Mouse (Mus musculus) left cerebral cortex, postnatal 14 days (tissue): ENCODE results near the gene Acot13. TPM values are rescaled to one million over a fixed set of nuclear protein-coding genes. Genes with fewer than 3 reads are reported as not detected.
A peak's percentile ranks its signal among the peaks of the same experiment; 100 is the strongest.
"Not testable (repeated sequence)": the region's sequence is repeated elsewhere in the genome, so short reads cannot be mapped to it uniquely, and the experiment has no call there.

Experiments used
- DNase-seq, 2 experiments: peaks; one replicate each; pipeline ENCODE4 v3.0.0; 2021 to 2022; ENCODE audit warnings: low spot score in 2 of 2, mixed read lengths in 1 of 2
- intact Hi-C: fragments of 180-260 bp; cut with DNase I; formaldehyde crosslinking; loops from one replicate; pipeline ENCODE4 v1.15.1; 2025
- long read RNA-seq, 2 experiments: library from polyadenylated mRNA; stranded (forward); transcript quantifications; one replicate each; pipeline ENCODE4 v2.0.0; 2021
- total RNA-seq, 2 experiments: library from RNA; stranded (reverse); gene quantifications; 2 replicates each; pipeline ENCODE4 v1.2.3; 2021

The Acot13 gene
- 10 to 100 TPM; 66.2 to 71.8 TPM for total RNA-seq
- long read RNA-seq, experiment 1, transcript Acot13-201 (3 exons, 721 nt) = major isoform, 45 of 64 reads
- long read RNA-seq, experiment 1, partial matches to known transcripts = 15 of 64 reads
- long read RNA-seq, experiment 1, other reads (novel, unspliced or antisense) = 4 of 64 reads
- long read RNA-seq, experiment 2, transcript Acot13-201 (3 exons, 721 nt) = major isoform, 38 of 45 reads
- long read RNA-seq, experiment 2, partial matches to known transcripts = 5 of 45 reads
- long read RNA-seq, experiment 2, other reads (novel, unspliced or antisense) = 2 of 45 reads

DNA sequence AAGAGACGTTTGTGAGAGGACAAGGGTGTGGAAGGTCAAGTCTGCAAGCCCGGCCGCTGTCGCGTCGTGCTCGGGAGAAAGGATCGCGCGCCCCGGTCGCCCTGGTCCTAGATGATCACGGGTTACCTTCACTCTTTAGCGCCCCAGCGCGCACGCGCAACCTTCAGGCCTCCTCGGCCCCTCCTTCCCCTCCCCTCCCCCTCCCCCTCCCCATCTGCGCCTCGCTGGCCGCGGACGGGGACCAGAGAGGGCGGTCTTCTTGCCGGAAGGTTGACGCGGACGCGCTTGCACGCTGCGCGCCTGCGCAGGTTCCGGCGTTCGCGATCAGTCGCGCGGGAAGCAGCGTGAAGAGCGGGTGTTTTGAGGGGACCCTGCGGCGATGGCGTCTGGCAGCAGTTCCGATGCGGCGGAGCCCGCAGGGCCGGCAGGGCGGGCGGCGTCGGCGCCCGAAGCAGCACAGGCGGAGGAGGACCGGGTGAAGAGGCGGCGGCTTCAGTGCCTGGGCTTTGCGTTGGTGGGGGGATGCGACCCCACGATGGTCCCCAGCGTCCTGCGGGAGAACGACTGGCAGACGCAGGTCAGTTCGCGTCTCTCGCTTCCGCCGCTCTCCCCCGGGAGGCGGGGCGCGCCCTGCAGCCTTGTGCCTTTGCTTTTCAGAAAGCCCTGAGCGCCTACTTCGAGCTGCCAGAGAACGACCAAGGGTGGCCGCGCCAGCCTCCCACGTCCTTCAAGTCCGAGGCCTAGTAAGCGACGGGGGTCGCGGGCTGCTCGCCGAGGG is at the start of gene Acot13, which contains the start of gene Tdp2:
Gene Acot13 (minus strand): TSS at position 188 of the 778 bp plus-strand sequence.
Gene Tdp2 (plus strand): TSS at position 327 of the 778 bp plus-strand sequence.
- intact Hi-C loops = loop anchor here (2.0 kb wide), 1 partner anchor 31 kb away; the partner anchor contains the start of gene BC005537
- peak; percentile 94 to 95 for DNase-seq

DNA sequence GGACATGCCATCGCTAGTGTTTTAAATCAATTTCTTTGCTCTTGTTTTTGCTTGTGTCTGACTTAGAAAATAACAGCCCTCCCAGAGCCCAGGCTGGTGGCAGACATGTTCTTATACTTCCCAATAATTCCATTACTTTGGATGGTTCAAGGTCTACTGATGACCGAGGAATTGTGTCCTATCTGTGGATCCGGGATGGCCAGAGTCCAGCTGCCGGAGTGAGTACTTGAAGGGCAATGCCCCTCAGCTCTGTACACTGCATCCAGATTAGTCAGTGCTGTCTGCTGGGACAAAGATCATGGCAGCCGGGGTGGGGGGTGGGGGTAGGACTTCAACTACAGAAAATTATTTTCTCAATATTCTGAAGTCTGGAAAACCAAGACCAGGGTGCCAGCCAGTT is 49.4 kb upstream of the Acot13 start:
- intact Hi-C loops = no loop called here
- no peak for DNase-seq

DNA sequence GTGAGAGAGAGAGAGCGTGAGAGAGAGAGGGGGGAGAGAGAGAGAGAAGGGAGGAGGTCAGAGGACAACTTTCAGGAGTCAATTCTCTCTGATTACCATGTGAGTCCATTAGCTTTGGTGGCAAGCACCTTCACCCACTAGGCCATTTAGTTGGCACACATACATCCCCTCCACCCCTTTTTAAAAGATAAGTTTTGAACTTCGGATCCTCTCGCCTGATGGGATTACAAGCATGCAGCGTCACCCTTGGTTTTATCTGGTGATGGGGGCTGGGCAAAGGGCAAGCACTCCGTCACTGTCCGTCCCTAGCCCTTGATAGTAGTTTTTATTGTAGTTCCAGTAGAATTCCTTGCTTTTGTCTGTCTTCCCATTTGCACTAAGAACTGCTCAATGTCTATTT is 48.9 kb upstream of the Acot13 start:
- DNase-seq = no peak
- intact Hi-C loops = no loop called here

DNA sequence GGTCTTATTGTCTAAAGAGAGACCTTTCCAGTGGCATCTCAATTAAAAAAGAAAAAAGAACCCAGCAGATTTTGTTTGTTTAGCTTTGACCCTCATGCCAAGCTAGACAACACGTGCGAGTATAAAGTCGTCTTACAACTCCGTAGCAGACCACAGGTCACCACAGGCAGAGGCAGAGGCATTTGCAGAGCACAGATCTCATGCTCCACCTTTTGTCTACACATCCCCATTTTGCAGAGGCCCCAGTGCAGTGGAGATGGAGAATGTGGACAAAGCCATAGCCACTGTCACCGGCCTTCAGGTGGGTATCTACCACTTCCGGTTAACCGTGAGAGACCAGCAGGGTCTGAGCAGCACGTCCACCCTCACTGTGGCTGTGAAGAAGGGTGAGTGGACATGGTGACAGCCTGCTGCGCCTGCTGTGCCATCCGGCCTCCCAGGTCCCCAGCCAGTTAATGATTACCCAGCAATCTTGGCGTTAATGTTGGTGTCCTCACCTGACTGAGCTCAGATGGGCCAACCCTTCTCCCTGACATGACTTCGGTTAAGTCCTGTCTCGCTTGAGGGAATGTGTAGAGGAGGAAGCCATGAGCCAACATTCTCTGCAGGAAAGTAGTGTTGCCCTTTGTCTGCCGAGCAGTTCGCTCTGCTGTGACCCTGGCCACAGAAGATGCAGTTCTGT is 48.2 kb upstream of the Acot13 start:
- DNase-seq = no peak
- intact Hi-C loops = no loop called here

DNA sequence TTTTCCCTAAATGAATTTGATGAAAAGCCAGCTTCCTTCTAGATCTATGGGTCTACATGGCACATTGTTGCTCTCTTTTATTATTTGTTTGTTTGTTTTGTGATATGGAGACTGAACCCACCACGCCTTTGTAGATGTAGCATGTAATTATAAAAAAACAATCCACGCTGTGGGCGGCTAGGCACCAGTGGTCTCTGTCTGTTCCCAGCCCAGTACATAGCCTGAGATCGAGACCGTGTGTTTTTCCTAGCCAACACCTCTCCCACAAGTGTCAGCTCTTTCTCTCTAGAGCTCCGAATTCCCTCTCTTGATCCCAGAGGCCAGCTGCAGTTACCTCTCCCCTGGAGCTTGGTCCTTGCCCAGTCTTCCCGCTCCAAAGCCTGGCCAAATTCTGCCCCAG is 36.9 kb upstream of the Acot13 start:
- intact Hi-C loops = no loop called here
- DNase-seq = no peak

DNA sequence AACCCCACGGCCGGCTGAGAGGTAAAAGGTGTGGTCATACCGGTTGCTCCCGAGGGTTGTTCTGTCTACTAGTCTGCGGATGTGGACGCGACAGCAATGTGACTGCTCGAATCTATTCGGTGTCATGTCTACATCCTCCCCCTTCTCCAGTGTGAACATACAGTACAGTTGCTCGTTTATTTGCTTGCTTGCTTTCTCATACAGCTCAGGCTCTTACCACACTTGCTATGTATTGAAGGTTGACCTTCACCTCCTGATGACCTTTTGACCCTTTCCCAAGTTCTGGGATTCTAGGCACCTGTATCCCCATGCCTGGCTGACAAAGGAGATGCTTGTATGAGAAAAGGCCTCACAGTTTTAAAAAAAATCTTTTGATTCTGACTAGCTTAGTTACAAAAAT is 36.4 kb upstream of the Acot13 start:
- no peak for DNase-seq
- intact Hi-C loops = no loop called here

DNA sequence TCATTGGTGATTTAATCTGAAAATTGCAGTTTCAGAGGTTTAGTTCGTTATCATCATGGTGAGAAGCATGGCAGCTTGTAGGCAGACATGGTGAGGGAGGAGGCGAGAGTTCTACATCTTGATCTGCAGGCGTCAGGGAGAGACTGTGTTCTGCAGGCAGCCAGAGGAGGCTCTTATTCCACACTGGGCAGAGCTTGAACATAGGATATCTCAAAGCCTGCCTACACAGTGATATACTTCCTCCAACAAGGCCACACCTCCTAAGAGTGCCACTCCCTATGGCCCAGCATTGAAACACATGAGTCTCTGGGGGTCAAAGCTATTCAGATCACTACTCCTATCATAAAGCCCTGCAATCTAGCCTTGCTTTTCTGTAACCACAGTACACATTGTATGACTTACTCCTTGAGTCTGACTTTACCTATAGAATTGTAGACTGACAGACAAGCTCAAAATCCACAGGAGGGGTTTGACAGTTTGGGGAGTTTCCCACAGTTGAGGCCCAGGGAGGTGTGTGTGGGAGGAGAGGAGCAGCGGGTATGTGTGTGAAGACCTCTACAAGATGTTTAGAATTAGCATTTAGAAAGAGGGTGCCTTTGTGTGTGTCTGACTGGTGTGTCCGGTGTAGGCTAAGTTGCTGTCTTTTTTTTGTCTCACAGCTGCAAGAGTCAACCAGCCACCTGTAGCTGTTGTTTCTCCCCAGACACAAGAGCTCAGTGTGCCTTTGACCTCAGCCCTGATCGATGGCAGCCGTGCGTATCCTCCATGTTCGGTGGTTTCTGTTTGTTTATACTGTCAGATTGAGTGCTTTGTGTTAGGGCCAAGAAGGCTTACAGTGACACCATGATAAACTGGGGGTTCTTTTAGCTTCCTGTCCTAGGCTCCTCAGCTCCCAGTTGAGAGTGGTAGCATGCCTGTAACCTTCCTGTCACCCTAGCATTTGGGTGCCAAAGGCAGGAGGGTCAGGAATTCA is 35.4 kb upstream of the Acot13 start:
- intact Hi-C loops = no loop called here
- no peak for DNase-seq

DNA sequence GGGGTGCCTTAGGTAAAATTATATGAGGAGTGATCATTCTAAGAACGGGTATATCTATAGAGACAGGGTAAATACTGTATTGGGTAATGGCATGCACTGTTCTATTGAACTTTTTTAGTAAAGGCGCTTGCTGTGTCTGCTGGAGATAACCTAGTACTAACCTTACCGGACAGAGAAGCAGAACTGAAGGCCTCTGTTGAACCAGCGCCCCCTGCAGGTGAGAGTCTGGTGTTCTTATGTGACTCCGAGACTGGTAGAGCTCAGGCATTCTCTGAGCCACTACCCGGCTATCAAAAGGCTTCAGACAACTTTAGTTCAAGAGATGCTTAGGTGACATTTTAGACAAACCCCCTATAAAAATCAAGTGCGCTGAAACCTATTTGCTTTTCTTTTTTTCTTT is 31.2 kb upstream of the Acot13 start:
- intact Hi-C loops = no loop called here
- peak; percentile 50 to 58 for DNase-seq

DNA sequence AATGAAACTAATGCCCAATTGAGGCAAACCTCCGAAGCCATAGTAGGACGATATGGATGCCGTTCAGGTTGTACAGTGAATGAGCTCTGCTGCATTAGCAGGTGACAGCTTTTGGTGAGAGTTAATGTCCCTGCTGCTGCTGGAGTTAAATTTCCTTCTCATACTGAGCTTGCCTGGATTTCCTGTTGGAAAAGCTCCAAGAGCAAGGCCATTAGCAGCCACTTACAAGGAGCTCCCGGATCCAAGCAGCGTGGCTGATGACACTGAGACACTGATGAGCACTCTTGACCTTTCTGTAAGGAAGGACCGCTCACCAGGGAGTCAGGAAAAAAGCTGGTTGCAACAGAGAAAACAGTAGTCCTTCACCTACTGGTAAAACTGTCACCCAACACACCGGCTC is 30.7 kb upstream of the Acot13 start:
- intact Hi-C loops = no loop called here
- DNase-seq = no peak

DNA sequence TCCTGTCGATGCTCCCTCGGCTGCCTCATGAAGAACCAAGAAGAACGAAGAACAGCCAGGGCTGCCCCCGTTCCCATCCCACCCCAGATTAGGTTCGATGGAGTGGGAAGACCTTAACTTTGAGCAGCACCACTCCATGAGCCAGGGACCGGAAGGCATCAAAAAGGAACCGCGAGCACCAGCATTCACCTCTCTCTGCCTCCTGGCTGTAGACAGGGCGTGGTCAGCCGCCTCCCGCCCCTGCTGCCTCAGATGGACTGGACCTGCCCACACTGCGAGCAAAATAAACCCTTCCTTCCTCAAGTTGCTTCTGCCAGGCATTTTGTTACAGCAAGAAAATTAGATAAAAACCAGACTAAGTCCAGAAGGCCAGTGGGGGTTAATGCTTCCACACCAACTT is 29.7 kb upstream of the Acot13 start:
- DNase-seq = no peak
- intact Hi-C loops = no loop called here

DNA sequence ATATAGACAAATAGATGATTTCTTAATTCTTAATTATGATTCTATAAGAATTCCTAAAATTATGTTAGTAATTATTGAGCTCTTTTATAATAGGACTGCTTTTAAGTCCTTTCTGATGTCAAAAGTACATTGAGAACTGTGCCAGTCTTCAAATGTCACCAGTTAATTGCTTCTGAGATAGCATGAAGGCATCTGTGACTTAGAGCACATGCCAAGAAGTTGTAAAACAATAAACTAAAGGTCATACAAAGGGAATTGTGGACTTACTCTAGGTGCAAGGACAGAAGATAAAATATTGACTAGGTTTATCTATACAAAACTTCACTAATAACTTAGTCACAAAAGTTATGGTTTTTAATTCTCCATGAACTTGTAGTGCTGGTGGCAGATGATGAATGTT is 27.8 kb upstream of the Acot13 start:
- intact Hi-C loops = no loop called here
- no peak for DNase-seq

DNA sequence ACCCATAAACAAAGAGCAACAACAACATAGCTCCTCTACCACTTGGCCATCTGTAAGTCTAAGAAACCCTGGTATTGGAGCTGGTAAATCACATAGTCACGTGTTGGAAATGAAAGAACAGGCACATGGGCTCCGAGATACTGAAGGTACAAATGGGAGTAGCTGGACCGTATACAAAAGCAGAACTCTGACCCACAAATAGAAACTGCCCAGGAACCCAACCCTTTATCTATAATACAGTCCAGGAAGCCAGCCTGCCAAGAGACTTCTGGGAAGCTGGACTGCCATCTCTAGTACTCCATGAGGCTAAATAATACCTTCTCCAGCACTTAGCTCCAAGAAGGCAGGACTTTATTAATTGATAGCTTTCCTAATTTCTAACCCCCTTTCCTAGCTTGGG is 21.2 kb upstream of the Acot13 start:
- intact Hi-C loops = no loop called here
- no peak for DNase-seq

DNA sequence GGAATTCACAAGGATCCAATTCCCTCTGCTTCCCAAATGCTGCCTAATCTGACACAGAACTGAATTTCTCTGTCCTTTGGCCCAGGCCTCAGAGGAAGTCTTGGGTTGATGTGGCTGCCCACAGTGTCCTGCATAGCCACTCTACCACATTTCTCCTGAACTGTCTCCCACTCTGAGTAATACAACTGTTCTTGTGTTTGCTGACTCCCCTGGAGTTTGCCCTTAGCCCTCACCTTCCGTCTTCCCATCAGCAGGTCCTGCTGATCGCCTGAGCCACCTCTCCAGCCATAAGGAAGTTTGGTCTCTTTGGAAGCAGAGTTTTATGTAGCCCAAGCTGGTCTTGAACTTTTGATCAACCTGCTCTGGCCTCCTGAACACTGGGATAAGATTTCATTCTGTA is 20.6 kb upstream of the Acot13 start:
- no peak for DNase-seq
- intact Hi-C loops = no loop called here

DNA sequence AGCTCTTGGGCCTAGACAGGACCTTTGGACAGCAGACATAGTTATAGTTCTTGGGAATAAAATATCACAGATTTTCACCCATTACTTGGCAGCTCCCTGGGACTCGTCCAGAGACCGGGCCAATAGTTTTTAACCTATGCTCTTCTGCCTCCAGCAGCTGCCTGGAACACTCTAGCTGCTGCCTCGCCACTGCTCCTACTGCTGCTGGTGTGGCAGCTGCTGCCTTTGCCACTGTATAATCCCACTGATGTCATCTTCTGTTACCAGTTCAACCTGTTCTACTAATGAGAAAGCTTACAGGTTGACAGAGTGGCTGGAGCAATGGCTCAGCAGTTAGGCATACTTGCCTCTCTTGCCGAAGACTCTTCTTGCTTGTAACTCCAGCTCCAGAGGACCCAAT is 18.0 kb upstream of the Acot13 start:
- intact Hi-C loops = no loop called here

DNA sequence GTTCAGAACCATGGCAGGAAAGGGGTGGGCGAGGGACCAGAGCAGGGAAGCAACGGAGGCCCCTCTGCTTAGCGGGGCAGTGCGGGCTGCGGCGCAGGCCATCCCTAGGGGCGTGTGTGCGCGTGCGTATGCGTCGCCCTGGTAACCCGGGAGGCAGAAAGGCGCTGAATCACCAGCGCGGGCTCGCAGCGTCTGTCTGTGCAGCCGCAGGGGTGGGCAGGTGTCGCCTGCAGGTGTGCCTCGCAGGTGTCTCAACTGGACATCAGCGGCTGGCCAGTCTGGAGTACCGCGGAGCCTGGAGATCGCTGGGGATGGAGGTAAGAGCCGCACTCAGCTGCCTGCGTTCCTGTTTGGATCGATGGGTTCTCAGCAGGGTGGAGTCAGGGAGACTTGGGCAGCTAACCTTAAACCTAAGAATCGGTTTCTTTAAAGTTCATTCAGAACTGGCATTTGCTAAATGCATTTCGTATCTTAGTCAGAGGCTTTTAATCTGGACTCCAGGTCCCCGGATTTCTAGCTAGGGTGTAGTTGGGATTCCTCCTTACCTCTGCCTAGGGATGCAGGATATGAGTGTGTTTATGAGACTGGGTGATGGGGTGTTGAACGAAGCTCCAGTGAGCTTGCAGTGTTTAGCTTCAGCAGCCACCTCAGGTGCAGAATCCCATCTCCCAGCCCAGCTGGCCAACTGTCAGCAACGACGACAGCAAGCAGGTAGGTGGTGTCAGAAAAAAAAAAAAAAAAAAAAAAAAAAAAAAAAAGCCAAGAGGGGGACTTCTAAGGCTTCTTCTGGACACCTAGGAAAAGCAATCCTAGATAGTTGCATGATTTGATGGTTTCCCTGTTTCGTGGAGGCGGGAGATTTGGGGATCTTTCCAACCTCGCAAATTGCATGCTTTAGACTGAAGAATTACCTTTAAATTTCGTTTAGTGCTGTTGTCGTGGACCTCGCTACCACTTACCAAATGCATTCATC is 13.9 kb upstream of the Acot13 start, which contains the start of gene D130043K22Rik:
Gene D130043K22Rik (plus strand): TSS at position 153 of the 973 bp plus-strand sequence.
- intact Hi-C loops = no loop called here
- DNase-seq = peak; percentile 53 to 74

More for the DNA sequence above, 18.0 kb upstream of the Acot13 start:
- DNase-seq = no peak

DNA sequence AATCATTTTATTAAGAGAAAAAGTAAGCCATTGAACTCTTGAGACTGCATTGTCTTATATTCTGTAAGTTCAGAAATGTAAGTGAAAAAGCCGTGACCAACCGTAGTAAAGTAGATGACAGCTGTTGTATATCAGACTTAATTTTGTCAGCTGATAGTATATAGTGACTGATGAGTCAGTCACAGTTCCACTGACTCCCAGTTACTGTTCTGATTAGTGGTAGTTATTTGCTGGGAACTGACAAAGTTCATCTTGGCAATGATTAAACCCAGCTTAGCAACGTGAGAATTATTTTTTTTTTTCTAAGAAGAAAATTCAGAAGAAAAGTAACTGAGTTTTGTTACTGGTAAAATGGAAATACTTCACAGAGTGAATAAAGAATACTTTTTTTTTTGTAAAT is 10.4 kb upstream of the Acot13 start:
- DNase-seq = no peak
- intact Hi-C loops = no loop called here

DNA sequence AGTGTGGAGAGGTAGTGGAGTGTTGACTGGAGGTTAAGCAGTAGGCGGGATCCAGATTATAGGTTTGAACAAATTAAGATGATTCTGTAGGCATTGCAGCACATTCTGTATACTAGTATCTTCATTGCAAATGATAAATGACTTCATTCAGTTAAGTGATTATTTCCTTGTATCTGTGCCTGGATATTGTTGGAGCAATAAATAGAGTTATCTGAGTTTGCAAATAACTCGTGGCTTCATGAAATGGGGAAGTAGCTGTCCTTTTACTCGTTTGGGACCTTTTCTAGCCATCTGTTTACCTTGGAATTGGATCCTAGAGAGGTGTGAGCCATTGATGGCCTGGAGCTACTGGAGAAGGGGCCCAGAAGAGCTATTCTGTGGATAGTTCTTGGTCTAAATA is 8.5 kb upstream of the Acot13 start:
- intact Hi-C loops = no loop called here
- no peak for DNase-seq

DNA sequence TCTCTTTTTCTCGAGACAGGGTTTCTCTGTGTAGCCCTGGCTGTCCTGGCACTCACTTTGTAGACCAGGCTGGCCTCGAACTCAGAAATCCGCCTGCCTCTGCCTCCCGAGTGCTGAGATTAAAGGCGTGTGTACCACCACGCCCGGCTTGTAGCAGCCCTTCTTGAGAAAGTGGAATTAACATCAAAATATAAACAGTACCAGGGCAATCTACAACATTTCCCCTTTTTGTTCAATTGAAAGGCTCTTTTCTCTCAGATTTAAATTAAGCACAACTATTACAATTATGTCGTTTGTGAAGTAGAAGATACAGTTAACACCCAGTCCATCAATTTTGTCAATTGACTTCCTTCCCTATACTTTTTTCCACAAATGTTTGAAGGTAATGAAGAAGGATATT is 6.4 kb upstream of the Acot13 start:
- DNase-seq, intact Hi-C loops: not testable (repeated sequence)
